Mouse (Mus musculus) brown adipose tissue, adult 24 weeks (tissue): ENCODE data around the gene Tdp1. TPM values are rescaled to one million over a fixed set of nuclear protein-coding genes. Genes with fewer than 3 reads are reported as not detected.

Experiments used
- H3K27ac ChIP-seq: fragments of 200-500 bp; replicated peaks from 2 replicates; pipeline ENCODE4 v1.5.1; 2012; ENCODE audit warnings: low read depth, mild to moderate bottlenecking, low read length
- H3K4me1 ChIP-seq: fragments of 200-500 bp; 2 replicates; pipeline ENCODE4 v1.6.1; 2012; ENCODE audit warnings: low read length, mixed read lengths; ENCODE audit not compliant: control insufficient read depth, insufficient read depth, insufficient read length
- H3K4me3 ChIP-seq: fragments of 200-500 bp; 2 replicates; pipeline ENCODE4 v1.5.1; 2012; ENCODE audit warnings: low read depth, mild to moderate bottlenecking, low read length, moderate library complexity; ENCODE audit not compliant: insufficient read depth
- polyA plus RNA-seq: library from polyadenylated mRNA; stranded (reverse); fragments of >200 nt; gene quantifications from 2 replicates; pipeline ENCODE4 v1.2.4, GENCODE M21; 2012; ENCODE audit not compliant: missing spikeins, insufficient read depth, insufficient read length

Tdp1 gene
- polyA plus RNA-seq, 1 experiment, result 4.9 TPM

DNA sequence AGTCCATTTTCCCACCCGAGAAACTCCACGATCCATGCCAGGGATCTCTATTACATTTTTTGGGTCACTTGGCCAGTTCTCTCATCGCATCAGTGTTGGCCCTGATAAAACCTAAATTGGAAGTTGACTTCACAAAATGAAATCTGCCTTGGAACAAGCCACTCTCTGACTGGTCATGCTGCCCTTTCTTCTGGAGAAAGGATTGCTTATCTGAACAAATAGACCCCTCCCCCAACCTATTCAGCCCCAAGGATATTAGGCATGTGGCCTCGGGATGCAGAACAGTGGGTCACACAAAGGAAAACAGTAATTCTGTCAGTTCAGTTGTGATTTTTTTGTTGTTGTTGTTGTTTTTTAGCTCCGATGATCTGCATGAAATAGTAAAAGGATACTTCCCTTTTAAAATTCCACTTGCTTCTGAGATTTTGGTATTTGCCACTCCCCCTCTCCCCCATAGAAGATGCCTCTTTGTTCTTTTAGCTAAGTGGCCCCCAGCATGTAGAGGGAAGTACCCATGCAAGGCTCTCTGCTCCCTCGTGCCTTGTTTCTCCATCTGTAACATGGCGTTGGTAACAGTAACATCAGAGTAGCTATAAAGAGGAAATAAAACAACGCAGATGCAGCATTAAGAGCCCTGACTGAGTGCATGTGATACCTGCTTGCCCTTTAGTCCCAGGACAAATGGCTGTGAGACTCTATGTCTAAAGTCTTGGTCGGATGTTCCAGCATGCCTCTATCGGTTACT, 109.0 kb downstream of the Tdp1 start:
- H3K4me1 ChIP-seq, result no peaks in the 10 kb centered on the region; the same call in 1 of the 2 replicates
- no peak overlapping the region for H3K4me3 ChIP-seq
- H3K27ac ChIP-seq, result no peak overlapping the region

DNA sequence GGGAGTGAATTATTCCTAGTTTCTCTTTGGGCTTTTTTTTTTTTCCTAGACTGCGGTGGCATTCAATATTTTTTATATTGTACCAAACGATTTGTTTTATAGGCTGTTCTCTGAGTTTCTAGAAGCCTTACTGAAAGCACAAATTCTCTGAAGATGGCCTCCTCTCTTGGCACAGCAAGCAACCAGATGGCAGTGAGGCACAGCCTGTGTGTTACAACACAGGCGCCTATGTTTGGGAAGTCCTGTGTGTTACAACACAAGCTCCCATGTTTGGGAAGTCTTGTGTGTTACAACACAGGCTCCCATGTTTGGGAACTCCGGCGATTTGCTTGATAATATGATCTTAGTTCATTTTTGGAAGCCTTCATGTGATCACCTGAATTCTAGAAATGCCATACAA, 111.6 kb downstream of the Tdp1 start:
- Histone ChIP-seq H3K4me3 (no peak overlapping the region), H3K27ac (no peak overlapping the region), H3K4me1 (no peaks in the 10 kb centered on the region; the same call in 1 of the 2 replicates)

DNA sequence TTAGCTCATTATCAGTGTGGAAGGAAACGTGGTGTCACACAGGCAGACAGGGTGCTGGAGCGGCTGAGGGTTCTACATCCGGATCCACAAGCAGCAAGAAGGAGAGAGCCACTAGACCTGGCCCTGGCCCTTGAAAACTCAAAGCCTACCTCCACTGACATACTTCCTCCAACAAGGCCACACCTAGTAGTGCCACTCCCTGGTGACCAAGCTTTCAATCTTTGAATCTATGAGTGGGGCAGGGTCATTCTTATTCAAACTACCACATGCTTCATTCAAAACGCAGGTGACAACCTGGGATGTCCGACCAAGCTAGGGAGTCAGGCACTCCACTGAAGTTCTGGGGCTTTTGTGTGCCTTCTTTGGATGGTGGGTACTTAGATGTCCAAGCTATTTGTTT, 115.4 kb downstream of the Tdp1 start:
- H3K27ac ChIP-seq, result no peak overlapping the region
- H3K4me1 ChIP-seq, result no peaks in the 10 kb centered on the region; the same call in 1 of the 2 replicates

GRCm38 (mm10) chr12:100000381-100000780, 116.1 kb downstream of the Tdp1 start:
- H3K4me3 ChIP-seq, result no peak overlapping the region
- no peaks in the 10 kb centered on the region; the same call in 1 of the 2 replicates for H3K4me1 ChIP-seq
- no peak overlapping the region for H3K27ac ChIP-seq

More for the DNA sequence above, 115.4 kb downstream of the Tdp1 start:
- H3K4me3 ChIP-seq, result no peak overlapping the region

DNA sequence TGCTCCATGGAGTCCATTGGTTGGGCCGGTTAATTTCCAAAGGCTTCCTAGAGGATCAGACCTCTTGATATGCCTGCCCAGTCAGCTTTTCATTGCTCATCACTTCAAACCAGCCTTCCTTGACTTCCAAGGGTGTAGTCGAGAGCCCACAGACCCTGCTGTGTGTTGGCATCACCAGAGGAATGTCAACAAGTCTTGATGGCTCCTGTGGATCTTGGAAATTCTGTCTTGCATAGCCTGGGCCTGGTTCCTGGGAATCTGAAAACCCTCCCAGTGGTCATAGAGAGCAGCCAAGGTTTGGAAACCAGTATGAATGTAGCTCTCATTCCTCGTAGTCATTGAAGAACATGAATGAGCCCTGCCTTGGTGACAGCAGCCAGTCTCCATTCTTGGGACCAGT, 116.9 kb downstream of the Tdp1 start:
- H3K27ac ChIP-seq, result no peak overlapping the region
- H3K4me3 ChIP-seq, result no peak overlapping the region
- no peaks in the 10 kb centered on the region; the same call in 1 of the 2 replicates for H3K4me1 ChIP-seq

DNA sequence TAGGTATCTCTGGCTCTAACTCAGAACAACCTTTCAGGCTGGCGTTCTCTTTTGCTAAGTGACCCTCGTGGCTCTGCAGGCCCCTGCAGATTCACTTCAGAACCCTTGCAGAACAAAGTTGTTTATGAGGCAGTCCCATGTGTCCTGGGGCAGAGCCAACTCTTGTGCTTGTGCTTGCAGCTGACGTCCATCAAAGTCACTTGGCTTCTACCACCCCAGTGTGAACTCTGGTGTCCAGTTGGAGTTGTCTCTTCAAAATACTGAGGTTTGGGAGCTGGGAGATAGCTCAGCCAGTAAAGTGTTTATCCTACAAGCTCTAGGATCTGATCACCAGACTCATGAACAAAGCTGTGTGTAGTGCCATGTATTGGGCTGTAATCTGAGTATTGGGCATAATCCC, 117.6 kb downstream of the Tdp1 start:
- Histone ChIP-seq H3K27ac (no peak overlapping the region), H3K4me3 (no peak overlapping the region), H3K4me1 (no peaks in the 10 kb centered on the region)

DNA sequence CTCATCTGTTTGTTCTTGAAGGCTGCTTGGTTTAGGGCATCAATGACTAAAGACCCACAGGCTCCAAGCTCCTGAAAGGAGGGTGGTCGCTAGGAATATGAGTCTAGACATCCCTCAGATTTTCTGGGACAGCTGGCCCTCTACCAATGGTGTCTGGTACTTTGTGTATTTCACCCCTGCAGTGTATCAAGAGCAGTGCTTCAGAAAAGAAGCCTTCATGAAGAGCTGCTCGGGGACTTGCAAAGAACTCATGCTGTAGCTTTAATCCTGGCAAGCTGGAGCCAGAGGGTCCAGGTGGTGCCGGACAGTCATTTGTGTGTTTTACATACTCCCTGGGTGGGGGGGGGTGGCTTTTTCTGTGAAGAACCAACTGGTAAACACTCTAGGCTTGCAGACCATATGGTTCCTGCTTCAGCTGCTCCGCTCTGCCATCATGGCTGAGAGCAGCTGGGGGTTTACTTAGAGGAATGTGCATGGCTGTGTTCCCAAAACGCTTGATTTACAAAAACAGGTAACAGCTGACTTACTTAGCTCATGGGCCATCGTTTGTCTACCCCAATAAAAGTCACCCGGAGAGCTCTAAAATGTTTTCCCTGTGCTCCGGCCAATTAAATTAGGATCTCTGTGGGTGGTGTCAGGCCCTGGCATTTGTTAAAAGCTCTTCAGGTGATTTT, 118.7 kb downstream of the Tdp1 start:
- H3K4me3 ChIP-seq, result no peak overlapping the region
- H3K27ac ChIP-seq, result no peak overlapping the region
- H3K4me1 ChIP-seq, result no peaks in the 10 kb centered on the region

Other genes with a start within 250 kb of the Tdp1 start
- not detected in 2 replicates for gene Efcab11, start 78 bp upstream of the Tdp1 start, polyA plus RNA-seq
- gene Kcnk13, start 80.0 kb downstream of the Tdp1 start, polyA plus RNA-seq, result 0.40 TPM in 1 of 2 replicates, not detected in the other
- 143 and 155 TPM in 2 replicates for gene Psmc1, start 225.6 kb downstream of the Tdp1 start, polyA plus RNA-seq